Mouse (Mus musculus) bone marrow, adult 2 months (tissue): ENCODE measurements around the gene Phactr2.

Experiments used
- CTCF ChIP-seq: fragments of 200-500 bp; IDR thresholded peaks from 2 replicates; pipeline ENCODE4 v1.5.1; 2011; ENCODE audit warnings: low read length, control low read depth; ENCODE audit not compliant: control insufficient read depth, insufficient read depth
- POLR2A ChIP-seq: fragments of 200-500 bp; IDR thresholded peaks from 2 replicates; pipeline ENCODE4 v1.6.1; 2011; ENCODE audit warnings: low read depth, mild to moderate bottlenecking, control low read depth, low read length, borderline replicate concordance; ENCODE audit not compliant: control insufficient read depth

- TF ChIP-seq POLR2A (no peak), CTCF (no peak)
Observed at GRCm38 (mm10) chr10:13437011-13437410, 37.2 kb downstream of the Phactr2 start.
